Mouse (Mus musculus): ENCODE results near the gene Lsm6. TPM values are rescaled to one million over a fixed set of nuclear protein-coding genes. Genes with fewer than 3 reads are reported as not detected.
A peak's percentile ranks its signal among the peaks of the same experiment; 100 is the strongest.
"Not testable (repeated sequence)": the region's sequence is repeated elsewhere in the genome, so short reads cannot be mapped to it uniquely, and the experiment has no call there.

The Lsm6 gene
- polyA plus RNA-seq, 1 experiment from 2014 or later, result 225 TPM

DNA sequence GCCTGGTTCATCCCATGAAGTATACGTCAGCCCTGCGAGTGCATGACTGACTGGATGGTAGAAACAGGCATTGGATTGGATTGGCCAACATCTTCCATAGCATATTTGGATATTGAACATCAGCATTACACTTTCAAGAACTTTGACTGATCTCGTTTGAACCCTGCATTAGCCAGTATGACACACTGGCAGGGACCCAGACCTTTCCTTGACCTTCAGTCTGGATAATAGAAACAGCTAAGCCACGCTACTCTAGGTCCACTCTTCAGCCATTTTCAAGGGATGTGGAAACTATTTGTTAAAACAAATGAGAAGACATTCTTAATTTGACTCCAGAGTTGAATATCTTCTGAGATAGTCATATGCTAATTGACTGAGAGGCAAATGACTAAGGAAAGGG lies 3.6 kb upstream of the Lsm6 start:
- ATAC-seq (ENCODE audit: insufficient number of reproducible peaks, insufficient read depth, low FRiP score, low TSS enrichment), result no peak
- no peak overlapping the region for H3K4me3 ChIP-seq
- H3K27ac ChIP-seq, result no peak overlapping the region
- H3K36me3 ChIP-seq, result no peaks in the 10 kb centered on the region
- no peaks in the 10 kb centered on the region for H3K9me3 ChIP-seq
- H3K4me1 ChIP-seq, result peaks cover 6% of the 10 kb centered on the region
- H3K27me3 ChIP-seq, result no peaks in the 10 kb centered on the region
- WGBS, result 90% methylated on average over 4 of the region's 4 CpGs
- no peak overlapping the region for H3K4me2 ChIP-seq (replicated peaks)
- H3K9ac ChIP-seq, result no peak overlapping the region

DNA sequence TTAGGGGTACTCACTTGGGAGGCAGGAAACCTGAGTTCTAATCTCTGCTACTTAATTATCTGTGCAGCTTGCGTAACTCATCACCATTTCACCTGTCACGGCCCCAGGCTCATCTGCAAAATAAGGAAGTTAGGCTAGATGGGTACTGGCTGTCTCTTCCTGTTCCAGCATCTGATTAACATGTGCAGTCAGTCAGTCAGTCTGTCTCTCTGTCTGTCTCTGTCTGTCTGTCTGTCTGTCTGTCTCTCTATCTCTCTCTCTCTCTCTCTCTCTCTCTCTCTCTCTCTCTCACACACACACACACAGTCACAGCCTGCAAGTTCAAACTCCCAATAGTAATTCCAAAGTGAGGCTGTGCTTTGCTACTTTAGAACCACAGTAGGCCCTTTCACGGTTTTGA lies 967 bp downstream of the Lsm6 start:
- peak overlapping the region; percentile 63 for H3K4me2 ChIP-seq (replicated peaks)
- H3K36me3 ChIP-seq; ATAC-seq (ENCODE audit: insufficient number of reproducible peaks, insufficient read depth, low FRiP score, low TSS enrichment); H3K27me3 ChIP-seq; H3K9me3 ChIP-seq: not testable (repeated sequence)
- H3K9ac ChIP-seq, result peak overlapping the region; percentile 85
- peaks cover 11% of the 10 kb centered on the region for H3K4me1 ChIP-seq
- WGBS, result 39% methylated on average over 3 of the region's 3 CpGs
- H3K4me3 ChIP-seq, result peak overlapping the region; percentile 77
- peak overlapping the region; percentile 98 for H3K27ac ChIP-seq

DNA sequence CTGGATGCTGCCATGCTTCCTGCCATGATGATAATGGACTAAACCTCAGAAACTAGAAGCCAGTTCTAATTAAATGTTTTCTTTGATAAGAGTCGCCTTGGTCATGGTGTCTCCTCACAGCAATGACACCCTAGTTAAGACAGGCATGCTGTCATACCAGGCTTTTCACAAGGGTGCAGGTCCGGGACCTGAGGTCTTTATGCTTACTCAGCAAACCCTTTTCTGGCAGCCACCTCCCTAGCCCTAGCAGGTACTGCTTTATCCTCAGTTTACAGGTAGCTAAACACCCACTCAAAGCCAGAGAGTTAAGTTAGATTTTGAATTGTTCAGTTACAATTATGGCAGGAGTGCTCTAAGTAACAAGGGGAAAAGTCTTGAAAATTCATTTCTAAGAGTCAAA lies 6.2 kb downstream of the Lsm6 start:
- no peak overlapping the region for H3K4me3 ChIP-seq

DNA sequence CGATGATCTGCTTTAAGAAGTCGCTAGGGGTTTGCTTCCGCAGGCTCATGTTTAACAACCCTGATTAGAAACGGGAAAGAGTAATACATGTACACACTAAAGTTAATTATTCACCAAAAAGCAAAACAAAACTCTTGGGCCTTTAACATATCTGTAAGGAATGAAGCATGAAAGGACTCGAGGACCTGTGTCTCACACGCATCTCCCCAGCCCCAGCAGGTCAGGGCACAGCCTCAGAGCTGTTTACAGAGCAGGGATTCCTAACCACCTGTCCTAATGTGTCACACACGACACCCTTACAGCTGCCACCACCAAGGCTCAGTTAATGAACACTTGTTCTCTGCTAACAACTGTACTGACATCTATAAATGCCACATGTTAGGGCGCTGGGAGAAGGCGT lies 7.9 kb downstream of the Lsm6 start:
- Histone ChIP-seq H3K4me1 (0 out of 2 replicates have a peak, but pooled peaks cover under 1% of the 10 kb centered on the region), H3K4me3 (no peak overlapping the region), H3K4me2 (replicated peaks) (no peak overlapping the region), H3K36me3 (peaks cover 45% of the 10 kb centered on the region), H3K9ac (no peak overlapping the region), H3K27ac (no peak overlapping the region), H3K9me3 (no peaks in the 10 kb centered on the region), H3K27me3 (no peaks in the 10 kb centered on the region)
- WGBS, result 79% methylated on average over 9 of the region's 9 CpGs
- no peak for ATAC-seq (ENCODE audit: insufficient number of reproducible peaks, insufficient read depth, low FRiP score, low TSS enrichment)

More for the DNA sequence above, 6.2 kb downstream of the Lsm6 start:
- peaks cover 28% of the 10 kb centered on the region for H3K36me3 ChIP-seq
- H3K27me3 ChIP-seq, result no peaks in the 10 kb centered on the region
- ATAC-seq (ENCODE audit: insufficient number of reproducible peaks, insufficient read depth, low FRiP score, low TSS enrichment), result no peak
- H3K9ac ChIP-seq, result no peak overlapping the region
- no peaks in the 10 kb centered on the region for H3K9me3 ChIP-seq
- H3K27ac ChIP-seq, result no peak overlapping the region
- WGBS, result 93% methylated on average over 2 of the region's 2 CpGs
- H3K4me1 ChIP-seq, result peaks cover 8% of the 10 kb centered on the region
- no peak overlapping the region for H3K4me2 ChIP-seq (replicated peaks)

DNA sequence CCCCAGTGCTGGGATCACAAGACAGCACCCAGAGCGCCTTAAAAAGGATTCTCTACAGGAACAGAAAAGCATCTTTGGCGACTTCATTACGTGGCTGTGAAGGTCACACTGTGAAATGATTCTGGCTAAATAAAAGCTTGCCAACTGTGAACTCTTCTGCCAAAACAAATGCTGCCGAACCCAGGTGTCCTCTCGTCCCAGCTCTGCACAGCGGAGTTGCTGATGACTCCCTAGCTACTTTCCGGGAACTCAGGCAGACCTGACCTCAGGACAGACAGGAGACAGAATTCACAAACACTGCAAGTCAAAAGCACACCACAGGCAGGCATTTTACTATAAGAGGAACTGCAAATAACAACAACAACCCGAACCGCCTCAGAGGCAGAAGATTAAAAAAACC lies 8.5 kb downstream of the Lsm6 start:
- WGBS, result 90% methylated on average over 9 of the region's 9 CpGs
- Histone ChIP-seq H3K9me3 (no peaks in the 10 kb centered on the region), H3K4me1 (no peaks in the 10 kb centered on the region), H3K27me3 (no peaks in the 10 kb centered on the region), H3K9ac (no peak overlapping the region), H3K4me3 (no peak overlapping the region), H3K36me3 (peaks cover 51% of the 10 kb centered on the region), H3K4me2 (replicated peaks) (no peak overlapping the region), H3K27ac (no peak overlapping the region)
- ATAC-seq (ENCODE audit: insufficient number of reproducible peaks, insufficient read depth, low FRiP score, low TSS enrichment), result no peak

DNA sequence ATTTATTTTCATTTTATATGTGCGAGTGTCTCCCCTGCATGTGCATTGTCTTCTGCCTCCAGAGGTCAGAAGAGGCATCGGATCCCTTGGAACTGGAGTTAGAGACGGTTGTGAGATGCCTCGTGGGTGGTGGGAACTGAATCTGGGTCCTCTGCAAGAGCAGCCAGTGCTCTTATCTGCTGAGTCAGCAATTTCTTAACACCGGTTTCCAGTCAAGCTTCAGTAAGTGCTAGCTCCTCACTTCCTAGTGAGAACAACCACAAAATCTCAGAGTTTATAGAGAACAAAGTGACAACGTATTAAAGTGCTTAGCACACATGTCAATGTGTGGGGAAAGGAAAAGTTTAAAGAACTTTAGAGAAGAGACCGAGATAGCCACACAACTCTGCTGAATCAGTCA lies 9.2 kb downstream of the Lsm6 start:
- no peak for ATAC-seq (ENCODE audit: insufficient number of reproducible peaks, insufficient read depth, low FRiP score, low TSS enrichment)
- Histone ChIP-seq H3K9me3 (no peaks in the 10 kb centered on the region), H3K9ac (no peak overlapping the region), H3K4me3 (no peak overlapping the region), H3K36me3 (peaks cover 58% of the 10 kb centered on the region), H3K4me2 (replicated peaks) (no peak overlapping the region), H3K4me1 (no peaks in the 10 kb centered on the region), H3K27me3 (no peaks in the 10 kb centered on the region), H3K27ac (no peak overlapping the region)
- WGBS, result 93% methylated on average over 7 of the region's 7 CpGs

DNA sequence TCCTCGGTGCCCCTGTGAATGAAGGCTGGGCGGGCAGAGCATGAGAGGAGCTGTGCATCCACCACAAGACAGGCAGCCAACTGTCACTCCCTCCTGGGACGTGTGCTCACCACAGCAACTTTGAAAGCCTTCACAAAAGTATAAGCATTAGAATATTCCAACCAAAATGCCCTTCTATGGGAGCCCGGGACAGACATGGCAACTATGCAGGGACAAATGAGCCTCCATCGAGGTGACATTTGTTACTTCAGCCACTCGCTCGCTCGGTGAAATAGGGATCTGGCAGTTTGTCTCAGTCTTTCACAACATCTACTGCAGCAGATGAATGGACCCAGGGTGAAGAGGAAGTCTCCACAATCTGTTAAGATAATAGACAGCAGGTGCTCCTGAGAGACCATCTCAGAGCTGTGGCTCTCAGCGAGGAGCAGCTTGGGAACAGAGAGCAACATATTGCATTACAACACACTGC lies 10.7 kb downstream of the Lsm6 start:
- no peak overlapping the region for H3K4me3 ChIP-seq
- ATAC-seq (ENCODE audit: insufficient number of reproducible peaks, insufficient read depth, low FRiP score, low TSS enrichment), result no peak
- H3K9me3 ChIP-seq, result no peaks in the 10 kb centered on the region
- peaks cover 68% of the 10 kb centered on the region for H3K36me3 ChIP-seq
- H3K9ac ChIP-seq, result no peak overlapping the region
- 84% methylated on average over 9 of the region's 9 CpGs for WGBS
- no peaks in the 10 kb centered on the region for H3K27me3 ChIP-seq
- no peak overlapping the region for H3K4me2 ChIP-seq (replicated peaks)
- no peak overlapping the region for H3K27ac ChIP-seq
- no peaks in the 10 kb centered on the region for H3K4me1 ChIP-seq

DNA sequence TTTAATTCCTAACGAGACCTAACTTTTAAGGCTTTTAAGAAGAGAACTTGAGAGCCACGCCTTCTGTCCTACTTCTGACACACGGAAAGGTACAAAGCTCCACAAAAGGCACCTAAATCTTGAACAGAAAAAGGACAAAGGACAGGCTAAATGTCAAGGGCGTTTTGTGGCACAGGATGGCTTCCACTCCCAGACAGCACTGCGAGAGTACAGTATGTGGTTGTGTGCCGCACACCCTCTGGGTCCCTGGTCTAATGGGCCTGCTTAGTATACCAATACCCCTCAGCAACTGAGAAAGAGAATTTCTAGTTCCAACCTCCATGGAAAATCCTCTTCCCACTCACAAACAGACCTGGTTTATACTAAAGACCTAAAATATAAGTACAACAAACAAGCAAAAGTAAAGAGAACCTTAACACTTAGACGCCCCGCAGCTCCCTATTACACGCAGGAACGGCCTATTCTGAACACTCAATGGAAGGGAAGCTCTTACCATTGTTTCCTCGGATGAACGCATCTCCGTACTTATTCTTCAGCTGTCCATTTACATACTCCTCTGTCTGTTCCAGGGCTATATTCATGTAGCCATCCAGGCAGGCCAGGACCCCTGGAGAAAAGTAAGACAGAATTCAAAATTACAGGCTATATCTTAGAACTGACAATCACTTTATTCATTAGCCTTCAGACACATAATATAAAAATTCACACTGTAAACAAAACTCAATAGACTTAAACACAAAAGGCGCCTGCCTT lies 11.3 kb downstream of the Lsm6 start:
- Histone ChIP-seq H3K27ac (no peak overlapping the region), H3K36me3 (peaks cover 74% of the 10 kb centered on the region), H3K4me2 (replicated peaks) (no peak overlapping the region), H3K4me3 (no peak overlapping the region), H3K27me3 (no peaks in the 10 kb centered on the region), H3K9me3 (no peaks in the 10 kb centered on the region), H3K4me1 (no peaks in the 10 kb centered on the region), H3K9ac (no peak overlapping the region)
- no peak for ATAC-seq (ENCODE audit: insufficient number of reproducible peaks, insufficient read depth, low FRiP score, low TSS enrichment)
- WGBS, result 92% methylated on average over 14 of the region's 14 CpGs

DNA sequence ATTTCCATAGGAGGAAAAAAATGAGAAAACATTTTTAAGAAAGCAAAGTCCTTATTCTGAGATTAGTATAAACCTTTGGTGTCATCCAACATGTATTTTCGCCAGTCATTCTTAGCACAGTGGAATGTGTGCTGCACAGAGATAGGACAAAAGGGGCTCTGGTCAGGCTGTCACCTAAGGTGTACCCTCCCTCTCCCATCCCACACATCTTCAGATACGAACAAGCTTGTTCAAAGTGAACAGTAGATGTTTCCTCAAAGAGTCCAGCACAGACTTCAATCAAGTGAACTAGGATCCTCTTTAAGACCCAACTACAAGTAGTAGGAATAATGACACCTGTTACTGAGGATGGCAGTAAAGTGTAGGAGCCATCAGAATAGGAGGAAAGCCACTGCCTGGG lies 12.1 kb downstream of the Lsm6 start:
- Histone ChIP-seq H3K27me3 (no peaks in the 10 kb centered on the region), H3K4me1 (no peaks in the 10 kb centered on the region), H3K4me2 (replicated peaks) (no peak overlapping the region), H3K27ac (no peak overlapping the region), H3K36me3 (peaks cover 74% of the 10 kb centered on the region), H3K9me3 (no peaks in the 10 kb centered on the region), H3K9ac (no peak overlapping the region), H3K4me3 (no peak overlapping the region)
- no peak for ATAC-seq (ENCODE audit: insufficient number of reproducible peaks, insufficient read depth, low FRiP score, low TSS enrichment)
- 94% methylated on average over 2 of the region's 2 CpGs for WGBS

DNA sequence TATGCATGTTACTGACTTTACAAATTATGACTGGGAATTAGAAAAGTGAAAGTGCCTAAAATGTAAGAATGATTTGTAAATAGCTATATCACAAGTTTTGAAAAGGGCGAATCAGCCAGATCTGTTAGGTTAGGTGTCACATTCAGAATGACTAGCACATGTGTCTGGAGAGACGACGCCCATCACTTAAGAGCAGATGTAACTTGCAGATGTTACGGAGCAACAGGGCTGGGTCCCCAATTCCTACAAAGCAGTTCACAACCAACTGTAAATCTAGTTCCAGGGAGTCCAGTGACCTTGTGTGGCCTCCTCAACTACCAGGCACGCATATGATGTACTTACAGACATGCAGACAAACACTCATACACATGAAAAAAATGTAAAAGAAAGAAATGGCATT lies 12.5 kb downstream of the Lsm6 start:
- Histone ChIP-seq H3K27ac (no peak overlapping the region), H3K4me1 (no peaks in the 10 kb centered on the region), H3K4me2 (replicated peaks) (no peak overlapping the region), H3K9ac (no peak overlapping the region), H3K4me3 (no peak overlapping the region), H3K27me3 (no peaks in the 10 kb centered on the region), H3K9me3 (no peaks in the 10 kb centered on the region), H3K36me3 (peaks cover 75% of the 10 kb centered on the region)
- ATAC-seq (ENCODE audit: insufficient number of reproducible peaks, insufficient read depth, low FRiP score, low TSS enrichment), result no peak
- 86% methylated on average over 5 of the region's 5 CpGs for WGBS

DNA sequence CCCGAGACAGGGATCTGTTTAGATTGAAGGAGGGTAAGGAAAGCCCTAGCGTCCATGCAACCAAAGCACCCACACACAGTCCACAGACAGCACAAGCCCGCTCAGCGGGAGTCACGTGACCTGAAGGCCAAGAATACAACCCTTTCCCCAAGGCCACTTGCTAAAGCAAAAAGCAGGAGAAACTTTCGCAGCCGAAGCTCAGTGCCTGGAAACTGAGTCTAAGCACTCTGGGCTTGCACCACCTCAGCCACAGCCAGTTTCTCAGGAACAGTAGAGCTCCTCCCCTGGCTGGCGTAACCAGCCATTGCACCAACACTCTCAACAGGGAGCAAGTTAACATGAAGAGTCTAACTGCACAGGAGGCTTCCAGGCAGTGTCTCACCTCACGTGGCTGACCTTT lies 13.7 kb downstream of the Lsm6 start:
- ATAC-seq (ENCODE audit: insufficient number of reproducible peaks, insufficient read depth, low FRiP score, low TSS enrichment), result no peak
- H3K27ac ChIP-seq, result no peak overlapping the region
- H3K4me1 ChIP-seq, result no peaks in the 10 kb centered on the region
- H3K9me3 ChIP-seq, result no peaks in the 10 kb centered on the region
- no peaks in the 10 kb centered on the region for H3K27me3 ChIP-seq
- no peak overlapping the region for H3K4me3 ChIP-seq
- no peak overlapping the region for H3K9ac ChIP-seq
- no peak overlapping the region for H3K4me2 ChIP-seq (replicated peaks)
- H3K36me3 ChIP-seq, result peaks cover 73% of the 10 kb centered on the region
- 89% methylated on average over 9 of the region's 9 CpGs for WGBS

DNA sequence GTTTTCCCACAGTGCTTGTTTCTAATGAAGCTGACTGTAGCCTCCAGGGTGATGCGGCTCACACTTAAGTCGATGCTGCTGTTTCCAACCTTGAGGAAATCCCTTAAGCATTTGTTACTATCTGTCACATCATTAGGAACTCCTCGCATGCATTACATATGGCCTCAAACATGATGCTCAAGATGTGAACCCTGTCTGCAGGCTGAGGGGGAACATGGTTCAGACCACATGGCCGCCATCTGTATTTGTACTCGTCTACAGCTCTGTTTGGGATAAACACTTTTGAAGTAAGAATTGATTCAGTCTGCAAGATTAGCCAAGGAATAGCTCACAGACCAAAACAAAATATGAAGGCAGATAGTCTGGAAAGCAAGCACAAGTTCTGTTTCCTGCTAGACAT lies 14.9 kb downstream of the Lsm6 start:
- Histone ChIP-seq H3K4me3 (no peak overlapping the region), H3K27ac (no peak overlapping the region), H3K4me2 (replicated peaks) (no peak overlapping the region), H3K27me3 (no peaks in the 10 kb centered on the region), H3K4me1 (no peaks in the 10 kb centered on the region), H3K9me3 (no peaks in the 10 kb centered on the region), H3K36me3 (peaks cover 61% of the 10 kb centered on the region), H3K9ac (no peak overlapping the region)
- no peak for ATAC-seq (ENCODE audit: insufficient number of reproducible peaks, insufficient read depth, low FRiP score, low TSS enrichment)
- WGBS, result 84% methylated on average over 5 of the region's 5 CpGs

Measured in embryonic facial prominence, embryonic 12.5 days (tissue).